Mouse (Mus musculus): Measurements from ENCODE around the gene Crispld2. TPM values are rescaled to one million over a fixed set of nuclear protein-coding genes. Genes with fewer than 3 reads are reported as not detected.

Crispld2 gene
- polyA plus RNA-seq, 1 experiment from 2014 or later, result 3.2 TPM

DNA sequence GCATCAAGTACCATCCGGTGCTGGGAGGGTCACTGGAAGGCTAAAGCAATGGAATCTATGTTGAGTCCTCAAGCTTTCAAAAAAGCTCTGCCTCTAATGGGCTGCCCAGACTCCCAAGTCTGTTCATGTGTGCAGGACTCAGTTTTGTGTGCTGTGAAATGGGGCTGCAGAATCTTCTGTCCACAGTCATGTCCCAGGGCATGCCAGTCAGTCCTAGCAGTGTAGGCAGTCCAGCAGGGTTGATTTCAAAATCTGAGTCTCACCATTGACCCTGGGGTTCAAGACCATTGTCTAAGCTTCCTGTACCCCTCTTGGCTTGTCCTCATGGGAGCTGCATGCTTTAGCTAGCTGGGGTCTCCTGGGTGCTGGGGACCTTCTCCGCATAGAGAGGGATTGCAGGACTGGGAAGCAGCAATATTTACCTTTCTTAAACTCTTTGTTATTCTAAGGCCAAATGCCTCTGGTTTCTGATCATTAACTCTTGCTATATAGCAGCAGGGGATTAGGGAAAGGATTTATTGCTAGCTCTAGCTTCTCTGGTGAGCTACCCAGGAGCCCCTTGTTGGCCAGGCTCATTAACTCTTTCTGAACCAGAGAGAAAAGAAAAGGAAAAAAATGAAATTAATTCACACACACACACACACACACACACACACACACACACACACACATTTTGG is 12.6 kb downstream of the Crispld2 start:
- ATAC-seq (ENCODE audit: low read depth), result no peak
- H3K4me2 ChIP-seq (ENCODE audit: low read depth, low read length), result no peak overlapping the region
- no peak overlapping the region for H3K27ac ChIP-seq (ENCODE audit: low read length)
- no peak overlapping the region for H3K4me3 ChIP-seq (ENCODE audit: low read depth, low read length)
- no peak overlapping the region for H3K9ac ChIP-seq (ENCODE audit: low read depth, low read length)
- no peaks in the 10 kb centered on the region for H3K4me1 ChIP-seq (ENCODE audit: control insufficient read depth, low read depth, low read length)
- no peaks in the 10 kb centered on the region for H3K27me3 ChIP-seq (ENCODE audit: control insufficient read depth, insufficient read depth, low read depth, low read length)
- 57% methylated on average over 2 of the region's 2 CpGs for WGBS (ENCODE audit: insufficient replicate concordance)
- no peaks in the 10 kb centered on the region for H3K36me3 ChIP-seq (ENCODE audit: control insufficient read depth, insufficient read depth)
- H3K9me3 ChIP-seq (replicated peaks; ENCODE audit: control insufficient read depth, low read length), result no peaks in the 10 kb centered on the region

DNA sequence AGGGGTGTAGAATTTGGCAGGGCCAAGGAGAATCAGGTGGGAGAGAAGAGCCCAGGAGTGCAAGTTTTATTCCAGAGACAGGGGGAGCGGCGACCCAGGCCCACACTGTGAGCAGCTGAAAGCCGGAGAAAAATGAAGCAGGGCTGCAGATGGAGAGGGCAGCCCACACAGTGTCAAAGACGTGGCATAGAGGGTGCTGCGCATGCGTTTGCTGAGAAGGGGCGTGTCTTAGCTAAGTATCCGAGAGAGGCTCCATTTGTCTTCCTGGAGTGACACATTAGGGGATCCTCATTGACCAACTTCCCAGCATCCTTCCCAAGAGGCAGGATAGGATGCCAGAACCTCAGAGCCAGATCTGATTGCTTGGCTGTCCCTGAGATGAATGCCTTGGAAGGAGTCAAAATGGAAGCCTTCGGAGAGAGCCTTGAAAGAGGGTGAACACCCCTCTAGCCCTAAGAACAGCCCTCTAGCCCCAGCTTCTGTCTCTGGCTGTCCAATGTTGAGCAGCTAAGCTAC is 14.5 kb downstream of the Crispld2 start:
- ATAC-seq (ENCODE audit: low read depth), result no peak
- H3K4me3 ChIP-seq (ENCODE audit: low read depth, low read length), result no peak overlapping the region
- no peaks in the 10 kb centered on the region for H3K27me3 ChIP-seq (ENCODE audit: control insufficient read depth, insufficient read depth, low read depth, low read length)
- H3K4me1 ChIP-seq (ENCODE audit: control insufficient read depth, low read depth, low read length), result no peaks in the 10 kb centered on the region
- H3K36me3 ChIP-seq (ENCODE audit: control insufficient read depth, insufficient read depth), result no peaks in the 10 kb centered on the region
- H3K9ac ChIP-seq (ENCODE audit: low read depth, low read length), result no peak overlapping the region
- H3K27ac ChIP-seq (ENCODE audit: low read length), result no peak overlapping the region
- no peak overlapping the region for H3K4me2 ChIP-seq (ENCODE audit: low read depth, low read length)
- WGBS (ENCODE audit: insufficient replicate concordance), result 46% methylated on average over 9 of the region's 9 CpGs
- no peaks in the 10 kb centered on the region for H3K9me3 ChIP-seq (replicated peaks; ENCODE audit: control insufficient read depth, low read length)

DNA sequence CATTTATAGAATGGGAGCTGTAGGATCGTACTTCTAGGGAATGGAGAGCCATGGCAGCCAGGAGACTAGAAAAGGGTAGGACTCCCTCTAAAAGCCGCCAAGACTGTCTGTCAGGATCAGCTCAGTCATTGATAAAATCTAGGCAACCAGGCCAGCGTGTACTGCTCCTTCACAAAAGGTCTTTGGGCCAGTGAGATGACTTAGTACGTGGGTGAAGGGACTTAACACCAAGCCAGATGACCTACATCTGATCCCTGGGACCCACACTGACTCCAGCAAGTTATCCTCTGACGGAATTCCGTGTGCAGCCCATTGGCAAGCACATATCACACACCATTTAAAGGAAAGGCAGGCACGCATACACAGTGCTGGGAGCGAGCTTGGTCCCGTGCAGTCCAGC is 14.9 kb downstream of the Crispld2 start:
- Histone ChIP-seq H3K36me3 (ENCODE audit: control insufficient read depth, insufficient read depth) (no peaks in the 10 kb centered on the region), H3K9ac (ENCODE audit: low read depth, low read length) (no peak overlapping the region), H3K27ac (ENCODE audit: low read length) (no peak overlapping the region), H3K27me3 (ENCODE audit: control insufficient read depth, insufficient read depth, low read depth, low read length) (no peaks in the 10 kb centered on the region), H3K4me2 (ENCODE audit: low read depth, low read length) (no peak overlapping the region), H3K9me3 (replicated peaks; ENCODE audit: control insufficient read depth, low read length) (no peaks in the 10 kb centered on the region), H3K4me3 (ENCODE audit: low read depth, low read length) (no peak overlapping the region), H3K4me1 (ENCODE audit: control insufficient read depth, low read depth, low read length) (no peaks in the 10 kb centered on the region)
- ATAC-seq (ENCODE audit: low read depth), result no peak
- WGBS (ENCODE audit: insufficient replicate concordance), result 60% methylated on average over 9 of the region's 9 CpGs

DNA sequence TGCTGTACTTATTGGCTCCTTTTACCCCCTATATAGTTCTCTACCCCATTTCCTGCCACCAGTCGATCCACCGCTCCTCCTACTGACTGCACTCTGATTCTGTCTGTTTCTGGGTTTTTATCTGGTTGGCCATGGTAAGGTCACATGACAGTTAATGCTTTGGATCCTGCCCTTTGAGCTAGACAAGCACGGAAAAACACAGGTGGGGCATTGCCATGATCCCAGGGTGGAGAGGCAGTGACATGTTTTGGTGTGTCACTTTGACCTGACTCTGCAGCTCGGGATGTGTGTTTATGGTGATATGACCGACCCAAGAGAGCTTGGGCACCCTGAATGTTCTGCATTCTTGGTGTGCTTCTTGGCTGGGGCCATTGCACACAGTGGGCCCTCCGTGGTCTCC is 17.0 kb downstream of the Crispld2 start:
- Histone ChIP-seq H3K4me3 (ENCODE audit: low read depth, low read length) (no peak overlapping the region), H3K36me3 (ENCODE audit: control insufficient read depth, insufficient read depth) (no peaks in the 10 kb centered on the region), H3K9ac (ENCODE audit: low read depth, low read length) (no peak overlapping the region), H3K9me3 (replicated peaks; ENCODE audit: control insufficient read depth, low read length) (no peaks in the 10 kb centered on the region), H3K4me1 (ENCODE audit: control insufficient read depth, low read depth, low read length) (no peaks in the 10 kb centered on the region), H3K27ac (ENCODE audit: low read length) (no peak overlapping the region), H3K27me3 (ENCODE audit: control insufficient read depth, insufficient read depth, low read depth, low read length) (no peaks in the 10 kb centered on the region), H3K4me2 (ENCODE audit: low read depth, low read length) (no peak overlapping the region)
- WGBS (ENCODE audit: insufficient replicate concordance), result 46% methylated on average over 6 of the region's 6 CpGs
- no peak for ATAC-seq (ENCODE audit: low read depth)

DNA sequence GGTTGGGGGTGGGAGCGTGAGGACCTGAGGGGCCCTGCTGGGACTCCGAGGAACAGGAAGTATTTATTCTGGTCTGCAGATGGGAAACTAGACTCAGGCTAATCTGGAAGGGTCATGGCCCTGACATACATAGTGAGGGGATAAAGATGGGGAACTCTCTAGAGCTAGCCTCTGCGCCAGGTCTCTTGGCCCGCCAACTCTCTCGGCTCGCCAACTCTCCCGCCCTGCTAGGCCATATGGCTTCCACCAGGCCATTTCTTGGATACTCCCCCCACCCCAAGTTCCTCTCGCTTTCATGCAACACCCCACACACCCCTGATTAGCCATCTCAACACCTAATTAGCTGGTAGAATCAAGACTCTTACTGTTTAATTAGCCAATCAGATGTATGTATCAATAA is 20.3 kb downstream of the Crispld2 start:
- H3K27ac ChIP-seq (ENCODE audit: low read length), result no peak overlapping the region
- WGBS (ENCODE audit: insufficient replicate concordance), result 69% methylated on average over 8 of the region's 8 CpGs
- no peak overlapping the region for H3K4me3 ChIP-seq (ENCODE audit: low read depth, low read length)
- no peaks in the 10 kb centered on the region for H3K4me1 ChIP-seq (ENCODE audit: control insufficient read depth, low read depth, low read length)
- H3K27me3 ChIP-seq (ENCODE audit: control insufficient read depth, insufficient read depth, low read depth, low read length), result no peaks in the 10 kb centered on the region
- no peak for ATAC-seq (ENCODE audit: low read depth)
- no peak overlapping the region for H3K9ac ChIP-seq (ENCODE audit: low read depth, low read length)
- no peaks in the 10 kb centered on the region for H3K36me3 ChIP-seq (ENCODE audit: control insufficient read depth, insufficient read depth)
- no peaks in the 10 kb centered on the region for H3K9me3 ChIP-seq (replicated peaks; ENCODE audit: control insufficient read depth, low read length)
- H3K4me2 ChIP-seq (ENCODE audit: low read depth, low read length), result no peak overlapping the region

DNA sequence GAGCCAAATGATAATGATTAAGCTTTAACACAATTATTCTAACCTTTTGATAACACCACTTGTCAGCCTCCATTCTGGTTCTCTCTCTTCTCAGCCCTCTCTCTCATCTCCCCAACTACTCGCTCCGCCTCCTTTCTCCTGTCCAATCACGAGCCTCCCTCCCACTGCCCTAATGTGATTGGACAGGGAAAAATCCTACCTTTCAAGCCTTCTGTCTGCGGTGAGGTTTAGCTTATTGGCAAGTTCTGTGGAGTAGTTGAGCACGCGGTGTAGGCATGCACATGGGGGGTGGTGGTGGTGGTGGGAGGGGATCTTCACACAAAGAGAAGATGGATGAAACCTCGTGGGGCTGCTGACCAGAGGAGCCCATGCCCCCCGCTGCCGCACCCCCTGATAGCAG is 20.7 kb downstream of the Crispld2 start:
- WGBS (ENCODE audit: insufficient replicate concordance), result 22% methylated on average over 9 of the region's 9 CpGs
- H3K4me1 ChIP-seq (ENCODE audit: control insufficient read depth, low read depth, low read length), result no peaks in the 10 kb centered on the region
- no peak overlapping the region for H3K4me3 ChIP-seq (ENCODE audit: low read depth, low read length)
- H3K36me3 ChIP-seq (ENCODE audit: control insufficient read depth, insufficient read depth), result no peaks in the 10 kb centered on the region
- H3K27ac ChIP-seq (ENCODE audit: low read length), result no peak overlapping the region
- 0 out of 2 replicates have a peak, but pooled peaks have one; percentile 38 for ATAC-seq (ENCODE audit: low read depth)
- H3K9ac ChIP-seq (ENCODE audit: low read depth, low read length), result no peak overlapping the region
- no peaks in the 10 kb centered on the region for H3K9me3 ChIP-seq (replicated peaks; ENCODE audit: control insufficient read depth, low read length)
- no peaks in the 10 kb centered on the region for H3K27me3 ChIP-seq (ENCODE audit: control insufficient read depth, insufficient read depth, low read depth, low read length)
- no peak overlapping the region for H3K4me2 ChIP-seq (ENCODE audit: low read depth, low read length)

DNA sequence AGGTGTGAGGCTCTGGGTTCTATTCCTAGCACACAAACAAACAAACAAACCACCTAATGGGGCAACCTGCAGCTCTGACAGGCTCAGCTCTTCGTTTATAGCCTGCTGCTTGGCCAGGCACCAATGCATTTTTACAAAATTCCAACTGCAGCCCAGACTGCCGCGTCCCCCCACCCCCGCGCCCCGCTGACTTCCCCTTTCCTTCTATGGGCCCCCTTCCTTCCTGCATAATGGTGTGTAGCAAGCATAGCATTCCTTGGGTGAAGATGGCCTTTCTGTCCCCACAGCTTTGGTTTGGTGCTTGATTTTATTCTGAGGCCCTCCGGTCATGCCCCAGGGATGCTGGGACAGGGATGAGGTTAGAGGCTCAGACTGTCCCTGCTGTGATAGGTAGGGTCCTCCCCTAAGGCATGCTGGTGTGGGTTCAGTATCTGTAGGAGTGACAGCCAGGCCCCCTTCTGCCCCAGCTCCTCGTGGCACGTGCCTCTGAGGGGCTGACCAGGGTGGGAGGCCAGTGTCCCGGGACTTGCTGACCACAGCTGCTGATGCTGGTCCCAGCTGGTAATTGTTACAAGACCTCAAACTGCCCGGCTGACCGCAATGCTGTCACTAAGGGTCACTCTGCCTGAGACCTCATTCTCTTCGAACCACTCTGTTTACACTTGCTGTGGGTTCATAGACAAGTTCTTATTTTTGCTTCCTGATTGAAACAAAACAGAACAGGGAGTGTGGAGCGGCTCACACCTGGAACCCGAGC is 22.2 kb downstream of the Crispld2 start:
- H3K9ac ChIP-seq (ENCODE audit: low read depth, low read length), result no peak overlapping the region
- H3K36me3 ChIP-seq (ENCODE audit: control insufficient read depth, insufficient read depth), result no peaks in the 10 kb centered on the region
- no peaks in the 10 kb centered on the region for H3K9me3 ChIP-seq (replicated peaks; ENCODE audit: control insufficient read depth, low read length)
- H3K27me3 ChIP-seq (ENCODE audit: control insufficient read depth, insufficient read depth, low read depth, low read length), result no peaks in the 10 kb centered on the region
- H3K4me2 ChIP-seq (ENCODE audit: low read depth, low read length), result no peak overlapping the region
- 19% methylated on average over 15 of the region's 15 CpGs for WGBS (ENCODE audit: insufficient replicate concordance)
- no peaks in the 10 kb centered on the region for H3K4me1 ChIP-seq (ENCODE audit: control insufficient read depth, low read depth, low read length)
- H3K27ac ChIP-seq (ENCODE audit: low read length), result no peak overlapping the region
- ATAC-seq (ENCODE audit: low read depth), result peak; percentile 9; the same call in 1 of the 2 replicates
- no peak overlapping the region for H3K4me3 ChIP-seq (ENCODE audit: low read depth, low read length)

DNA sequence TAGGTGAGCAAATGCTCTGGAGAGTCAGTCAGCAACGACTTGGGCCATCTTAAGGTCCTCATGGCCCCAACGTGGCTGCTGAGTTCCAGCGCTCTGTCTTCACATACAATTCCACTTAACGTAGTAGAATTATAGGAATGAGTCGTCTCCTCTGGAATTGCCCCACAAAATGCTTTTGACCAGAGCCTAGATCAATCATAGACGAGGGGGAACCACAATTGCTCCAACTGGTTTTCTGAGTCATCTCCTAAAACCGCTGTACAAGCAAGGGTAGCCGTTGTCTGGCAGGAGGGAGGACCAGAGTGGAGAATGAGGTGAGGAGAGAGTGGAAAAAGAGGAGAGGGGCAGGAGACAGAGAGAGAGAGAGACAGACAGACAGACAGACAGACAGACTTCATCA is 23.7 kb downstream of the Crispld2 start:
- Histone ChIP-seq H3K4me2 (ENCODE audit: low read depth, low read length) (no peak overlapping the region), H3K4me3 (ENCODE audit: low read depth, low read length) (no peak overlapping the region), H3K36me3 (ENCODE audit: control insufficient read depth, insufficient read depth) (no peaks in the 10 kb centered on the region), H3K27me3 (ENCODE audit: control insufficient read depth, insufficient read depth, low read depth, low read length) (no peaks in the 10 kb centered on the region), H3K9ac (ENCODE audit: low read depth, low read length) (no peak overlapping the region), H3K27ac (ENCODE audit: low read length) (no peak overlapping the region), H3K4me1 (ENCODE audit: control insufficient read depth, low read depth, low read length) (no peaks in the 10 kb centered on the region), H3K9me3 (replicated peaks; ENCODE audit: control insufficient read depth, low read length) (no peaks in the 10 kb centered on the region)
- 53% methylated on average over 8 of the region's 8 CpGs for WGBS (ENCODE audit: insufficient replicate concordance)
- no peak for ATAC-seq (ENCODE audit: low read depth)

DNA sequence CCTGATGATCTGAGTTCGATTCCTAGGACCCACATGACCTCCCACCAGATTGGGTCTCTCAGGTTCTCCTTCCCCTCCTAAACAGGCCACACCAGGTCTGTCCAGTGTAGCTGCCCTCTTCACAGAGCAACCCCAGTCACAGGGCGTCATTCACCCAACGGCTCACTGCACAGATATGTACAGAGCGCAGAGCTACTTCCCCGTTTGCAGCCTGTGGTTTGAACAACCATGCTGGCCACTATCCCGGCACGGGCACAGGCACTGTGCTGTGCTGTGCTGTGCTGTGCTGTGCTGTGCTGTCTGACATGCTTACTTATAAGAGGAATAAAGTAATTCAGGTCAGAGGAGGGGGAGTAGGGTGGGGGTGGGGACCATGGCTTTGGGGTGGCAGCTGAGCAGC is 24.2 kb downstream of the Crispld2 start:
- 22% methylated on average over 7 of the region's 7 CpGs for WGBS (ENCODE audit: insufficient replicate concordance)
- H3K4me3 ChIP-seq (ENCODE audit: low read depth, low read length), result no peak overlapping the region
- no peak overlapping the region for H3K4me2 ChIP-seq (ENCODE audit: low read depth, low read length)
- H3K4me1 ChIP-seq (ENCODE audit: control insufficient read depth, low read depth, low read length), result no peaks in the 10 kb centered on the region
- no peak overlapping the region for H3K27ac ChIP-seq (ENCODE audit: low read length)
- H3K36me3 ChIP-seq (ENCODE audit: control insufficient read depth, insufficient read depth), result no peaks in the 10 kb centered on the region
- H3K27me3 ChIP-seq (ENCODE audit: control insufficient read depth, insufficient read depth, low read depth, low read length), result no peaks in the 10 kb centered on the region
- no peaks in the 10 kb centered on the region for H3K9me3 ChIP-seq (replicated peaks; ENCODE audit: control insufficient read depth, low read length)
- no peak for ATAC-seq (ENCODE audit: low read depth)
- H3K9ac ChIP-seq (ENCODE audit: low read depth, low read length), result no peak overlapping the region

Data from liver, embryonic 16.5 days (tissue).